Mouse (Mus musculus) embryonic facial prominence, embryonic 14.5 days (tissue): ENCODE results near the gene Grin1. TPM values are rescaled to one million over a fixed set of nuclear protein-coding genes. Genes with fewer than 3 reads are reported as not detected.

Experiments used
- ATAC-seq: fragments of 200-750 bp; cut with Nextera tagmentation; 2 replicates; pipeline ENCODE4 v1.8.0; 2017; ENCODE audit warnings: low read depth, moderate number of reproducible peaks, moderate TSS enrichment
- DNase-seq: peaks from one replicate; pipeline ENCODE4 v3.0.0-alpha.2; 2015; ENCODE audit warnings: low spot score
- H3K27ac ChIP-seq: fragments of 300-500 bp; sonication (generic); replicated peaks from 2 replicates; pipeline ENCODE4 v1.5.1; 2014; ENCODE audit warnings: low read depth, mild to moderate bottlenecking, low read length, moderate library complexity
- H3K27me3 ChIP-seq: fragments of 300-500 bp; sonication (generic); replicated peaks from 2 replicates; pipeline ENCODE4 v1.6.1; 2014; ENCODE audit warnings: low read length; ENCODE audit not compliant: control insufficient read depth, insufficient read depth
- H3K36me3 ChIP-seq: fragments of 300-500 bp; sonication (generic); 2 replicates; pipeline ENCODE4 v1.6.1; 2014; ENCODE audit warnings: low read length, mixed read lengths; ENCODE audit not compliant: control insufficient read depth, insufficient read depth
- H3K4me1 ChIP-seq: fragments of 300-500 bp; sonication (generic); 2 replicates; pipeline ENCODE4 v1.6.1; 2014; ENCODE audit warnings: antibody characterized with exemption, low read length; ENCODE audit not compliant: control insufficient read depth, insufficient read depth
- H3K4me2 ChIP-seq: fragments of 300-500 bp; sonication (generic); 2 replicates; pipeline ENCODE4 v1.6.1; 2014; ENCODE audit warnings: low read depth, mild to moderate bottlenecking, low read length, moderate library complexity, mixed read lengths
- H3K4me3 ChIP-seq: fragments of 300-500 bp; sonication (generic); 2 replicates; pipeline ENCODE4 v1.5.1; 2014; ENCODE audit warnings: low read depth, mild to moderate bottlenecking, low read length
- H3K9ac ChIP-seq: fragments of 300-500 bp; sonication (generic); 2 replicates; pipeline ENCODE4 v1.6.1; 2014; ENCODE audit warnings: low read depth, mild to moderate bottlenecking, low read length, moderate library complexity, mixed read lengths
- H3K9me3 ChIP-seq: fragments of 300-500 bp; sonication (generic); 2 replicates; pipeline ENCODE4 v1.6.1; 2016; ENCODE audit warnings: low read length; ENCODE audit not compliant: control insufficient read depth
- WGBS: fragments of 180-500 bp; shearing (Covaris S2); extraction: QIAGEN DNeasy Blood & Tissue Kit; methylation state at CpG from one replicate; pipeline ENCODE4 v1.1.7; 2014; 5-methylcytosine and 5-hydroxymethylcytosine counted together
- polyA plus RNA-seq: library from polyadenylated mRNA; unstranded; fragments of >200 nt; fragmentation: Nextera tagmentation; extraction: Ambion mirVana; gene quantifications from 2 replicates; pipeline ENCODE4 v1.2.1, GENCODE M21; 2014

Gene Grin1
- polyA plus RNA-seq, 1 experiment from 2014 or later, result 1.7 TPM

DNA sequence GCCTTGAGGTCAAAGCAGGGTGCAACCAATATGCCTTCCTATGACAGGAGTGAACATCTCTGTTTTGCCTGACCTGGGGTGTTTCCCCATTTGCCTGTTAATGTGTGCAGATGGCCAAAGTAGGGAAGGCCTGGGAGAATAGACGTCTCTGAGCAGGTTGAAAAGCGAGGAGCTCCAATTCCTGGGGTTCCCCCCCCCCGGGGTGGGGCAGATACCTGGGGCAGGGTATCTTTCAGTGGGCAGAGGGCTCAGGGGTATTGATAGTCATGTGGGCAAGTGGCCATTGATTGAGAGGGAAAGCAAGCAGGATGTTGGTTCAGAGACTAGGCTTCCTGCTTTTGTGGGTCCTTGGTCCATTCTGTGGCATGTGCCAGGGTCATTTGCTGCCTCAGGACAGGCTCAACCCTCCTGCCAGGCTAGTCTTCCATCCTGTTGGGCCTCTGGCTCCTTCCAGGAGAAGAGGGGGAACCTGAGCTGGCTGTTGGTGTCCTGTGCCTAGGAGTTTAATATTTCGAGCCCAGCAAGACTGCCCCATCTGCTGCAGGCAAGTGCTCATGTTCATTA lies 51.2 kb downstream of the Grin1 start:
- WGBS, result 60% methylated on average over 4 of the region's 4 CpGs
- no peak for ATAC-seq

GRCm38 (mm10) chr2:25267241-25267640 lies 51.7 kb downstream of the Grin1 start:
- Histone ChIP-seq H3K27me3 (peaks cover 16% of the 10 kb centered on the region), H3K9me3 (no peaks in the 10 kb centered on the region), H3K4me2 (no peak overlapping the region), H3K36me3 (peaks cover 26% of the 10 kb centered on the region), H3K9ac (peak overlapping the region; percentile 8; the same call in 1 of the 2 replicates), H3K27ac (no peak overlapping the region), H3K4me1 (peaks cover 25% of the 10 kb centered on the region), H3K4me3 (no peak overlapping the region)
- DNase-seq (no peak), ATAC-seq (no peak)

More for the DNA sequence above, 51.2 kb downstream of the Grin1 start:
- H3K4me1 ChIP-seq, result peaks cover 25% of the 10 kb centered on the region
- H3K9ac ChIP-seq, result no peak overlapping the region; the same call in 1 of the 2 replicates
- no peaks in the 10 kb centered on the region for H3K9me3 ChIP-seq
- no peak overlapping the region for H3K27ac ChIP-seq
- H3K27me3 ChIP-seq, result peaks cover 14% of the 10 kb centered on the region
- H3K4me2 ChIP-seq, result no peak overlapping the region
- no peak overlapping the region for H3K4me3 ChIP-seq
- H3K36me3 ChIP-seq, result peaks cover 26% of the 10 kb centered on the region
- no peak for DNase-seq

- ATAC-seq (no peak), DNase-seq (no peak)
- H3K4me3 ChIP-seq, result no peak overlapping the region
- H3K9me3 ChIP-seq, result no peaks in the 10 kb centered on the region
- peaks cover 16% of the 10 kb centered on the region for H3K27me3 ChIP-seq
- H3K36me3 ChIP-seq, result peaks cover 26% of the 10 kb centered on the region
- H3K4me1 ChIP-seq, result peaks cover 29% of the 10 kb centered on the region
- H3K27ac ChIP-seq, result no peak overlapping the region; the same call in 1 of the 2 replicates
- H3K4me2 ChIP-seq, result no peak overlapping the region
- WGBS, result 56% methylated on average over 2 of the region's 2 CpGs
- H3K9ac ChIP-seq, result peak overlapping the region; percentile 8; the same call in 1 of the 2 replicates
Observed at GRCm38 (mm10) chr2:25266720-25267119, 52.3 kb downstream of the Grin1 start.

GRCm38 (mm10) chr2:25265897-25266656 lies 52.9 kb downstream of the Grin1 start:
- peak overlapping the region; percentile 5; the same call in 1 of the 2 replicates for H3K9ac ChIP-seq
- H3K27ac ChIP-seq, result no peak overlapping the region; the same call in 1 of the 2 replicates
- H3K9me3 ChIP-seq, result no peaks in the 10 kb centered on the region
- DNase-seq, result no peak
- no peak for ATAC-seq
- H3K27me3 ChIP-seq, result peaks cover 16% of the 10 kb centered on the region
- peaks cover 26% of the 10 kb centered on the region for H3K36me3 ChIP-seq
- WGBS, result 61% methylated on average over 6 of the region's 6 CpGs
- H3K4me3 ChIP-seq, result no peak overlapping the region
- H3K4me2 ChIP-seq, result no peak overlapping the region; the same call in 1 of the 2 replicates
- peaks cover 24% of the 10 kb centered on the region for H3K4me1 ChIP-seq

- Histone ChIP-seq H3K4me3 (no peak overlapping the region), H3K4me1 (peaks cover 21% of the 10 kb centered on the region), H3K9me3 (no peaks in the 10 kb centered on the region), H3K4me2 (0 out of 2 replicates have a peak overlapping the region, but pooled peaks have one; percentile 20), H3K36me3 (peaks cover 15% of the 10 kb centered on the region), H3K9ac (no peak overlapping the region), H3K27ac (no peak overlapping the region), H3K27me3 (peaks cover 16% of the 10 kb centered on the region)
- ATAC-seq (no peak), DNase-seq (no peak)
- WGBS, result 56% methylated on average over 3 of the region's 3 CpGs
Observed at GRCm38 (mm10) chr2:25264851-25265250, 54.1 kb downstream of the Grin1 start.

DNA sequence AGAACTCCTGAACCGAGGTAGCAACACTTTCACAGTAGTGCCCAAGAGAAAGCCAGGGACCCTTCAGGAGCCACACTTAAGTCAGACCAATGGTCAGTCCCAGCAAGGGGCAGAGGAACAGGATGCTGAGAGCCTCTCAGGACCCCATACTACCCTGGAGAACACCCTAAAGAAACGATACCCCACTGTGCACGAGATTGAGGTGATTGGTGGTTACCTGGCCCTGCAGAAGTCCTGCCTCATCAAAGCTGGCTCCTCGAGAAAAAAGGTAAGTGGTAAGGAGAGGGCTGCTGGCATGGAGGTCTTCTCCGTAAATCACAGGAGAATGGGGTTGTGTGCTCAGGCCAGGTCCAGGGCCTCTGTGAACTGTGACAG lies 54.7 kb downstream of the Grin1 start:
- Histone ChIP-seq H3K4me1 (peaks cover 21% of the 10 kb centered on the region), H3K4me3 (no peak overlapping the region), H3K9me3 (no peaks in the 10 kb centered on the region), H3K27ac (no peak overlapping the region), H3K27me3 (peaks cover 16% of the 10 kb centered on the region), H3K4me2 (peak overlapping the region; percentile 98; the same call in 1 of the 2 replicates), H3K36me3 (peaks cover 9% of the 10 kb centered on the region; the same call in 1 of the 2 replicates), H3K9ac (0 out of 2 replicates have a peak overlapping the region, but pooled peaks have one; percentile 2)
- 68% methylated on average over 5 of the region's 5 CpGs for WGBS
- ATAC-seq, result no peak
- DNase-seq, result no peak

DNA sequence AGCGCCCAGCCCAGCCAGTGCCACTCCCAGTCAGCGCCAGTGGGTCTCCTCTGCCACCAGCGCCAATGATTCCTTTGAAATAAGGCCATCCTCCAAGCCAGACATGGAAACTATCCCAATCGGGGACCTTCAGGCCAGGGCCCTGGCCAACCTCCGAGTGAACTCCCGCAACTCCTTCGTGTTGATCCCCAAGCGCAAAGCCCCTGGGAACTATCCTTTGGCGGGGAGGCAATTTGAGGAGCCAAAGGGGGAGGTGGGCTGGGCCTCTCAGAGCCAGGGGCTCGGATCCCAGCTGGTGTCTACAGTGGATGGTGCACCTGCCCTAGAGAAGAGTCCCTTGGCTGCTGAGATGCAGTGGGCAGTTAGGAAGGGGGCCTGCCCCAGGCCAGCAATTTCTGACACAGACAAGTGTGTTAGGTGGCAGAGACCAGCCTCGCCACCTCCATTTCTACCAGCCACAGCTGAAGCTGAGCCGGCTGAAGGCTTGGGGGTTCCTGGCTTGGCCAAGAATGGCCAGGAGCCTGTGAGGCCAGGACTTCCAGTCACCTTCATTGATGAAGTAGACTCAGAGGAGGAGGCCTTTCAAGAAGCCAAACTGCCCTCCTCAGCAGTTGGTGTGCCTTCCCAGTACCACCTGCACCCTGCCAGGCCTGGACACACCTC lies 55.2 kb downstream of the Grin1 start:
- 23% methylated on average over 12 of the region's 12 CpGs for WGBS

GRCm38 (mm10) chr2:25262795-25263622 lies 56.0 kb downstream of the Grin1 start:
- DNase-seq (no peak), ATAC-seq (peak; percentile 1)
- H3K4me1 ChIP-seq, result peaks cover 21% of the 10 kb centered on the region
- 0% methylated on average over 37 of the region's 82 CpGs for WGBS
- peaks cover 16% of the 10 kb centered on the region for H3K27me3 ChIP-seq
- no peaks in the 10 kb centered on the region for H3K9me3 ChIP-seq
- H3K27ac ChIP-seq, result no peak overlapping the region; the same call in 1 of the 2 replicates
- no peaks in the 10 kb centered on the region for H3K36me3 ChIP-seq
- peak overlapping the region; percentile 98 for H3K4me2 ChIP-seq
- H3K4me3 ChIP-seq, result peak overlapping the region; percentile 75
- peak overlapping the region; percentile 69 for H3K9ac ChIP-seq

More for the DNA sequence above, 55.2 kb downstream of the Grin1 start:
- Histone ChIP-seq H3K4me2 (peak overlapping the region; percentile 98), H3K9ac (peak overlapping the region; percentile 69), H3K27me3 (peaks cover 16% of the 10 kb centered on the region), H3K27ac (no peak overlapping the region), H3K9me3 (no peaks in the 10 kb centered on the region), H3K4me1 (peaks cover 21% of the 10 kb centered on the region), H3K4me3 (peak overlapping the region; percentile 75), H3K36me3 (peaks cover 5% of the 10 kb centered on the region; the same call in 1 of the 2 replicates)
- DNase-seq (no peak), ATAC-seq (no peak)
